Mouse (Mus musculus) hematopoietic stem cell, adult 5-6 weeks (primary cell): ENCODE results near the gene Gpatch2l. TPM values are rescaled to one million over a fixed set of nuclear protein-coding genes. Genes with fewer than 3 reads are reported as not detected.

Experiments used
- ATAC-seq, 2 experiments: fragments of 125-278 bp in 1 of 2; replicated peaks in 1 of 2; 2 replicates each; pipeline ENCODE4 v1.8.0; 2016 to 2017; ENCODE audit warnings: inconsistent platforms in 2 of 2, mild to moderate bottlenecking in 2 of 2, moderate number of reproducible peaks in 2 of 2, low read depth in 1 of 2, moderate TSS enrichment in 1 of 2; ENCODE audit not compliant: low FRiP score in 2 of 2, poor library complexity in 2 of 2, severe bottlenecking in 2 of 2, insufficient read depth in 1 of 2, low TSS enrichment in 1 of 2
- total RNA-seq: library from RNA; stranded (forward); fragments of 172-1452, 232-1000 nt; gene quantifications from 2 replicates; pipeline ENCODE4 v1.2.3, GENCODE M21; 2017

Gpatch2l gene
- total RNA-seq, 1 experiment from 2014 or later, result 33.6 TPM

DNA sequence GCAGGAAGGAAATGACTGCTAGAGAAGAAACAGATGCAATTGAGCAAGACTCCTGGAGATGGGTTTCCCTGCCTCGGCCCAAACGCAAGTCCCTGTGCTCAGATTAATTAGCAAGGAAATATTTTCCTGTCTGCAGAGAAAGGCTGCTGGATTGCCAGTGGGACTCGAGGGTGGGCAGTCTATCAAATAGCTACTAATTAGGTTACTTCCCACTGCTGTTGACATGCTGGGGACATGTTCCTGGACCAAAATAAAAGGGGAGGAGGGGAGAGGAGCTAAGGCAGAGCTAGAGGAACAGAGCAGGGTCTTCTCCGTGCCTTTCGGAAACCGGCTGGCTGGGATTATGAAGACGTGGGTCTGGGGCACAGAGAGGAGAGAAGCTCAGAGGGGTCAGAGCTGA is 95.2 kb downstream of the Gpatch2l start:
- ATAC-seq, result no peak

Other genes starting within 250 kb of the Gpatch2l start
- 0.31 and 0.55 TPM in 2 replicates for gene Tgfb3, start 162.8 kb upstream of the Gpatch2l start, total RNA-seq
- 1.0 TPM in 1 of 2 replicates, not detected in the other for gene Ift43, start 159.3 kb upstream of the Gpatch2l start, total RNA-seq
- not detected in 2 replicates for gene Esrrb, start 119.3 kb downstream of the Gpatch2l start, total RNA-seq